Mouse (Mus musculus) MEL (cell line): ENCODE measurements around the gene Bcl7a. TPM values are rescaled to one million over a fixed set of nuclear protein-coding genes. Genes with fewer than 3 reads are reported as not detected.

Source experiments
- DNase-seq: peaks from one replicate; pipeline ENCODE4 v3.0.0; 2011; ENCODE audit warnings: low read depth, low spot score
- H3K27ac ChIP-seq: 2 replicates; pipeline ENCODE4 v1.5.1; 2012; ENCODE audit warnings: low read depth, mild to moderate bottlenecking, control low read depth, low read length, moderate library complexity; ENCODE audit not compliant: control insufficient read depth
- H3K27me3 ChIP-seq, 2 experiments: fragments of 150-350 bp in 1 of 2; sonication (generic) in 1 of 2; 2 replicates each; pipeline ENCODE4 v1.6.1; 2012; ENCODE audit warnings: low read length in 2 of 2, mild to moderate bottlenecking in 2 of 2, improper control_type of control experiment in 1 of 2, moderate library complexity in 1 of 2; ENCODE audit not compliant: insufficient read depth in 2 of 2, control insufficient read depth in 1 of 2
- H3K36me3 ChIP-seq, 2 experiments: 2 replicates each; pipeline ENCODE4 v1.6.1; 2012 to 2014; ENCODE audit warnings: low read length in 2 of 2, improper control_type of control experiment in 1 of 2, inconsistent platforms in 1 of 2, mild to moderate bottlenecking in 1 of 2; ENCODE audit not compliant: insufficient read depth in 2 of 2, control insufficient read depth in 1 of 2
- H3K4me1 ChIP-seq, 2 experiments: fragments of 150-350 bp in 1 of 2; sonication (generic) in 1 of 2; 2 replicates each; pipeline ENCODE4 v1.6.1; 2012; ENCODE audit warnings: low read length in 2 of 2, improper control_type of control experiment in 1 of 2, mild to moderate bottlenecking in 1 of 2; ENCODE audit not compliant: insufficient read depth in 2 of 2, control insufficient read depth in 1 of 2
- H3K4me3 ChIP-seq, 2 experiments: fragments of 150-350 bp in 1 of 2; sonication (generic) in 1 of 2; 2 replicates each; pipeline ENCODE4 v1.5.1; 2012; ENCODE audit warnings: low read depth in 2 of 2, low read length in 2 of 2, mild to moderate bottlenecking in 2 of 2, moderate library complexity in 2 of 2, control low read depth in 1 of 2, improper control_type of control experiment in 1 of 2; ENCODE audit not compliant: control insufficient read depth in 1 of 2, insufficient read depth in 1 of 2
- H3K79me2 ChIP-seq: 2 replicates; pipeline ENCODE4 v1.6.1; 2012; ENCODE audit warnings: mild to moderate bottlenecking, low read length, moderate library complexity; ENCODE audit not compliant: control insufficient read depth, poor library complexity, insufficient read depth
- H3K9ac ChIP-seq: 2 replicates; pipeline ENCODE4 v1.6.1; 2012; ENCODE audit warnings: low read depth, mild to moderate bottlenecking, control low read depth, low read length, moderate library complexity; ENCODE audit not compliant: control insufficient read depth, poor library complexity, severe bottlenecking
- H3K9me3 ChIP-seq: fragments of 150-350 bp; sonication (generic); replicated peaks from 2 replicates; pipeline ENCODE4 v1.6.1; 2012; ENCODE audit warnings: mild to moderate bottlenecking, low read length, improper control_type of control experiment, moderate library complexity; ENCODE audit not compliant: insufficient read depth
- BHLHE40 ChIP-seq: IDR thresholded peaks from 2 replicates; pipeline ENCODE4 v1.6.1; 2012; ENCODE audit warnings: low read depth, mild to moderate bottlenecking, inconsistent platforms, low read length, improper control_type of control experiment, borderline replicate concordance
- CHD1 ChIP-seq: IDR thresholded peaks from 2 replicates; pipeline ENCODE4 v1.6.1; 2012; ENCODE audit warnings: low read depth, mild to moderate bottlenecking, inconsistent platforms, low read length, improper control_type of control experiment
- CTCF ChIP-seq, 3 experiments: IDR thresholded peaks in 2 of 3; conservative IDR thresholded peaks in 1 of 3; 2 replicates each; pipeline ENCODE4 v1.5.1; 2011 to 2012; ENCODE audit warnings: low read length in 3 of 3, low read depth in 2 of 3, mild to moderate bottlenecking in 2 of 3, improper control_type of control experiment in 1 of 3, inconsistent platforms in 1 of 3, mixed read lengths in 1 of 3, moderate library complexity in 1 of 3; ENCODE audit not compliant: control insufficient read depth in 1 of 3, insufficient read depth in 1 of 3, poor library complexity in 1 of 3, severe bottlenecking in 1 of 3
- ELF1 ChIP-seq: IDR thresholded peaks from 2 replicates; pipeline ENCODE4 v1.6.1; 2014; ENCODE audit warnings: low read depth, mild to moderate bottlenecking, inconsistent platforms, low read length, improper control_type of control experiment, moderate library complexity
- EP300 ChIP-seq, 2 experiments: IDR thresholded peaks; 2 replicates each; pipeline ENCODE4 v1.6.1; 2011; ENCODE audit warnings: improper control_type of control experiment in 2 of 2, low read length in 2 of 2, low read depth in 1 of 2, mild to moderate bottlenecking in 1 of 2
- ETS1 ChIP-seq: IDR thresholded peaks from 2 replicates; pipeline ENCODE4 v1.6.1; 2012; ENCODE audit warnings: low read depth, mild to moderate bottlenecking, inconsistent platforms, low read length, improper control_type of control experiment, moderate library complexity
- HCFC1 ChIP-seq: IDR thresholded peaks from 2 replicates; pipeline ENCODE4 v1.6.1; 2012; ENCODE audit warnings: low read depth, mild to moderate bottlenecking, inconsistent platforms, low read length, improper control_type of control experiment, moderate library complexity
- JUND ChIP-seq: IDR thresholded peaks from 2 replicates; pipeline ENCODE4 v1.6.1; 2011; ENCODE audit warnings: low read depth, mild to moderate bottlenecking, improper control_type of control experiment, low read length
- MXI1 ChIP-seq: IDR thresholded peaks from 2 replicates; pipeline ENCODE4 v1.6.1; 2011; ENCODE audit warnings: mild to moderate bottlenecking, low read depth, low read length, improper control_type of control experiment
- NELFE ChIP-seq: IDR thresholded peaks from 2 replicates; pipeline ENCODE4 v1.6.1; 2011; ENCODE audit warnings: low read depth, low read length, improper control_type of control experiment
- POLR2A ChIP-seq, 2 experiments: IDR thresholded peaks; 2 replicates each; pipeline ENCODE4 v1.6.1; 2011 to 2012; ENCODE audit warnings: low read length in 2 of 2, mild to moderate bottlenecking in 2 of 2, control low read depth in 1 of 2, improper control_type of control experiment in 1 of 2, low read depth in 1 of 2, moderate library complexity in 1 of 2; ENCODE audit not compliant: control insufficient read depth in 1 of 2, insufficient read depth in 1 of 2, poor library complexity in 1 of 2
- SIN3A ChIP-seq: IDR thresholded peaks from 2 replicates; pipeline ENCODE4 v1.6.1; 2012; ENCODE audit warnings: low read length, improper control_type of control experiment, inconsistent platforms
- TCF12 ChIP-seq: IDR thresholded peaks from 2 replicates; pipeline ENCODE4 v1.6.1; 2014; ENCODE audit warnings: low read depth, mild to moderate bottlenecking, inconsistent platforms, low read length, improper control_type of control experiment, moderate library complexity
- UBTF ChIP-seq: IDR thresholded peaks from 2 replicates; pipeline ENCODE4 v1.6.1; 2012; ENCODE audit warnings: low read depth, mild to moderate bottlenecking, inconsistent platforms, low read length, improper control_type of control experiment, moderate library complexity, borderline replicate concordance; ENCODE audit not compliant: insufficient read depth
- USF2 ChIP-seq, 2 experiments: IDR thresholded peaks; 2 replicates each; pipeline ENCODE4 v1.6.1; 2011 to 2012; ENCODE audit warnings: improper control_type of control experiment in 2 of 2, low read length in 2 of 2, borderline replicate concordance in 1 of 2, inconsistent platforms in 1 of 2, low read depth in 1 of 2, mild to moderate bottlenecking in 1 of 2; ENCODE audit not compliant: insufficient read depth in 1 of 2
- polyA plus RNA-seq, 2 experiments: library from polyadenylated mRNA; stranded (reverse) in 1 of 2; unstranded in 1 of 2; fragments of >175 nt in 1 of 2; fragments of >200 nt in 1 of 2; gene quantifications; 2 replicates each; pipeline versions ENCODE4 v1.2.1 to v1.2.4; 2012; ENCODE audit warnings: low replicate concordance in 2 of 2, low read depth in 1 of 2; ENCODE audit not compliant: insufficient read length in 2 of 2, insufficient read depth in 1 of 2, missing spikeins in 1 of 2
- total RNA-seq: library from RNA; depleted of rRNA; stranded (reverse); fragments of 300-350 nt; gene quantifications from 2 replicates; pipeline ENCODE4 v1.2.3, GENCODE M21; 2012

Bcl7a gene
- total and polyA plus RNA-seq, 3 experiments, result 3.5 to 11.0 TPM; not detected in 1

DNA sequence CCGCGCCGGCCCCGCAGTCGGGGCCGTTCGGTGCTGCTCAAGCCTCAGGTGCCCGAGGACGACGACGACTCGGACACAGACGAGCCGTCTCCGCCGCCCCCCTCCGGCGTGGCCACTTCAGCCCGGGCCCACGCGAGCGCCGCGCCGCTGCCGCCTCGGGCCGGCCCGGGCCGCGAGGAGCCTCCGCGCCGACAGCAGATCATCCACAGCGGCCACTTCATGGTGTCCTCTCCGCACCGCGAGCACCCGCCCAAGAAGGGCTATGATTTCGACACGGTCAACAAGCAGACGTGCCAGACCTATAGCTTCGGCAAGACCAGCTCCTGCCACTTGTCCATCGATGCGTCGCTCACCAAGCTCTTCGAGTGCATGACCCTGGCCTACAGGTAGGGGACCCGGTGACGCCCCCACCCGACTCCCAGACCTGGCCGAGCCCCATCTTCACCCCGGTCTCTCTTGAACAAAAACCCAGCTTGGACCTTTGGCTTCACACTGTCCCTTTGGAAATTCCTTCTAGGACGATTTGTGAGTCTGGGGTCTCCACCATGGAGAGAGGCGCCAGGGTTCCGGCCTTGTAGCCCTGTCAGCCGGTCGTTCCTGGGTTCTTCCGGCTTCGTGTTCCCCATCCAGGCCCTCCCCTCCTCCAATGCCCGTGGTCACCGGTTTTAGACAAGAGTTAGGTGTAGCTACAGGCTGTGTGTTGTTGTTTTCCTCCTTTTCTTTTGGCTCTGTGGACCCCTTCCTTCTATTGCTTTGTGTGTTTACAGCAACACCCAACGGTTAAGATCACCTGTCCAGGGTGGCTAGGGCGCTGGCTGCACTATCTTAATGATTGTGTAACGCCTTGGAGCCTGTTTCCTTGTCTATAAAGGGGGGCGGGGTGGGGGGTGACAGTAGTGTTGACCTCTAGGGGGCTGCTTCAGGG, 51.6 kb downstream of the Bcl7a start:
- peaks cover 3 to 26% of the 10 kb centered on the region in 2 experiments; a peak in 3 of 4 replicates for H3K4me1 ChIP-seq

GRCm38 (mm10) chr5:123396901-123397464, 53.3 kb downstream of the Bcl7a start:
- H3K36me3 ChIP-seq, result peaks cover 0 to 27% of the 10 kb centered on the region in 2 experiments; a peak in 3 of 4 replicates
- H3K4me3 ChIP-seq, result peak overlapping the region in 1 of 2 experiments; percentile 88; a peak in 1 of 4 replicates
- peaks cover 3 to 26% of the 10 kb centered on the region in 2 experiments; a peak in 3 of 4 replicates for H3K4me1 ChIP-seq
- H3K79me2 ChIP-seq, result peaks cover 45% of the 10 kb centered on the region
- H3K27me3 ChIP-seq, result no peaks in the 10 kb centered on the region
- H3K27ac ChIP-seq, result no peak overlapping the region
- peak overlapping the region; percentile 4; the same call in 1 of the 2 replicates for H3K9ac ChIP-seq
- no peak for DNase-seq
- H3K9me3 ChIP-seq, result no peaks in the 10 kb centered on the region
- TF ChIP-seq POLR2A (IDR thresholded peaks at IDR 0.05; ENCODE audit: control insufficient read depth in 1 of 2, insufficient read depth in 1 of 2, low read depth in 1 of 2, low read length in 2 of 2, poor library complexity in 1 of 2) (no peak), BHLHE40 (no peak), JUND (no peak), UBTF (no peak)

More for the DNA sequence above, 51.6 kb downstream of the Bcl7a start:
- Histone ChIP-seq H3K36me3 (peaks cover 0 to 27% of the 10 kb centered on the region in 2 experiments; a peak in 3 of 4 replicates), H3K9ac (peak overlapping the region; percentile 96), H3K4me3 (peak overlapping the region; percentile 88 to 97), H3K27ac (peak overlapping the region; percentile 36), H3K9me3 (no peaks in the 10 kb centered on the region), H3K27me3 (no peaks in the 10 kb centered on the region), H3K79me2 (peaks cover 40% of the 10 kb centered on the region)
- TF ChIP-seq TCF12, result no peak
- TF ChIP-seq CHD1, result 0 out of 2 replicates have a peak, but pooled peaks have one; percentile 70
- no peak for TF ChIP-seq USF2 (IDR thresholded peaks at IDR 0.05; ENCODE audit: borderline replicate concordance in 1 of 2, insufficient read depth in 1 of 2, low read depth in 1 of 2, low read length in 2 of 2)
- peak; percentile 18; the same call in 1 of the 2 replicates for TF ChIP-seq MXI1
- no peak for TF ChIP-seq NELFE
- TF ChIP-seq ELF1, result peak; percentile 63; the same call in 1 of the 2 replicates
- peak; percentile 68; the same call in 1 of the 2 replicates for TF ChIP-seq SIN3A
- TF ChIP-seq CTCF (IDR thresholded peaks at IDR 0.05 in 2 of 3, conservative IDR thresholded peaks at IDR 0.05 in 1 of 3; ENCODE audit: control insufficient read depth in 1 of 3, insufficient read depth in 1 of 3, low read depth in 2 of 3, low read length in 3 of 3, poor library complexity in 1 of 3, severe bottlenecking in 1 of 3), result 0 out of 6 replicates have a peak, but pooled peaks of 1 of the 3 experiments have one; percentile 4
- peak; percentile 28; the same call in 1 of the 2 replicates for TF ChIP-seq HCFC1
- TF ChIP-seq EP300 (IDR thresholded peaks at IDR 0.05; ENCODE audit: low read depth in 1 of 2, low read length in 2 of 2), result 0 out of 4 replicates have a peak, but pooled peaks of 1 of the 2 experiments have one; percentile 7
- peak; percentile 29; the same call in 1 of the 2 replicates for TF ChIP-seq ETS1
- DNase-seq, result peak; percentile 56
